Mouse (Mus musculus) regulatory T cell (primary cell): ENCODE measurements around the gene Rbl2.

ENCODE experiments used
- in situ Hi-C: fragments of 300-600 bp; cut with MboI, MseI; formaldehyde crosslinking; loops from one replicate; pipeline ENCODE4 v1.15.1; 2025; ENCODE audit warnings: high pct_unique_total_duplicates

Gene Rbl2

GRCm38 (mm10) chr8:91069834-91070233 lies at the start of gene Rbl2:
TSS of gene Rbl2 (plus strand) at chr8:91070057.
- in situ Hi-C loops: loop anchor here (10.0 kb wide), 1 partner anchor 325 kb away; no protein-coding TSS in a partner anchor

- in situ Hi-C loops: no loop called here
Measured at GRCm38 (mm10) chr8:91034417-91034816, 35.4 kb upstream of the Rbl2 start.

GRCm38 (mm10) chr8:91036905-91037304 lies 33.0 kb upstream of the Rbl2 start:
- in situ Hi-C loops: no loop called here

- in situ Hi-C loops: no loop called here
Measured at GRCm38 (mm10) chr8:91038637-91039036, 31.2 kb upstream of the Rbl2 start.

GRCm38 (mm10) chr8:91046370-91046769 lies 23.5 kb upstream of the Rbl2 start:
- in situ Hi-C loops: loop anchor here (10.0 kb wide), 1 partner anchor 178 kb away; no protein-coding TSS in a partner anchor

GRCm38 (mm10) chr8:91051037-91051436 lies 18.8 kb upstream of the Rbl2 start:
- in situ Hi-C loops: no loop called here

GRCm38 (mm10) chr8:91054418-91054817 lies 15.4 kb upstream of the Rbl2 start:
- in situ Hi-C loops: no loop called here

- in situ Hi-C loops: loop anchor here (5.0 kb wide), 1 partner anchor 490 kb away; no protein-coding TSS in a partner anchor
Measured at GRCm38 (mm10) chr8:91056848-91057247, 13.0 kb upstream of the Rbl2 start.

- in situ Hi-C loops: loop anchor here (5.0 kb wide), 1 partner anchor 488 kb away; no protein-coding TSS in a partner anchor
Measured at GRCm38 (mm10) chr8:91059086-91059578, 10.7 kb upstream of the Rbl2 start.

- in situ Hi-C loops: loop anchor here (5.0 kb wide), 1 partner anchor 487 kb away; no protein-coding TSS in a partner anchor
Measured at GRCm38 (mm10) chr8:91059884-91060510, 9.9 kb upstream of the Rbl2 start.

GRCm38 (mm10) chr8:91060555-91061471 lies 9.0 kb upstream of the Rbl2 start:
- in situ Hi-C loops: no loop called here

GRCm38 (mm10) chr8:91065179-91065578 lies 4.7 kb upstream of the Rbl2 start:
- in situ Hi-C loops: no loop called here

GRCm38 (mm10) chr8:91069407-91069806 lies 450 bp upstream of the Rbl2 start:
- in situ Hi-C loops: no loop called here

GRCm38 (mm10) chr8:91070275-91070859 lies 510 bp downstream of the Rbl2 start:
- in situ Hi-C loops: loop anchor here (10.0 kb wide), 1 partner anchor 324 kb away; no protein-coding TSS in a partner anchor

- in situ Hi-C loops: loop anchor here (10.0 kb wide), 1 partner anchor 318 kb away; no protein-coding TSS in a partner anchor
Measured at GRCm38 (mm10) chr8:91077077-91077867, 7.4 kb downstream of the Rbl2 start.

GRCm38 (mm10) chr8:91079678-91080077 lies 9.8 kb downstream of the Rbl2 start:
- in situ Hi-C loops: loop anchor here (10.0 kb wide), 1 partner anchor 315 kb away; no protein-coding TSS in a partner anchor

- in situ Hi-C loops: no loop called here
Measured at GRCm38 (mm10) chr8:91081911-91082310, 12.1 kb downstream of the Rbl2 start.

- in situ Hi-C loops: no loop called here
Measured at GRCm38 (mm10) chr8:91082428-91082827, 12.6 kb downstream of the Rbl2 start.

GRCm38 (mm10) chr8:91088452-91088851 lies 18.6 kb downstream of the Rbl2 start:
- in situ Hi-C loops: no loop called here

- in situ Hi-C loops: no loop called here
Measured at GRCm38 (mm10) chr8:91089601-91090000, 19.7 kb downstream of the Rbl2 start.

GRCm38 (mm10) chr8:91094135-91094534 lies 24.3 kb downstream of the Rbl2 start:
- in situ Hi-C loops: no loop called here
